Mouse (Mus musculus) CD4-positive helper T cell, adult 2 months (primary cell): Measurements from ENCODE around the gene Akap6.

Experiments
- DNase-seq: peaks from one replicate; pipeline ENCODE4 v3.0.0-alpha.2; 2012; ENCODE audit warnings: low read depth, missing footprints, low spot score

Gene Akap6

DNA sequence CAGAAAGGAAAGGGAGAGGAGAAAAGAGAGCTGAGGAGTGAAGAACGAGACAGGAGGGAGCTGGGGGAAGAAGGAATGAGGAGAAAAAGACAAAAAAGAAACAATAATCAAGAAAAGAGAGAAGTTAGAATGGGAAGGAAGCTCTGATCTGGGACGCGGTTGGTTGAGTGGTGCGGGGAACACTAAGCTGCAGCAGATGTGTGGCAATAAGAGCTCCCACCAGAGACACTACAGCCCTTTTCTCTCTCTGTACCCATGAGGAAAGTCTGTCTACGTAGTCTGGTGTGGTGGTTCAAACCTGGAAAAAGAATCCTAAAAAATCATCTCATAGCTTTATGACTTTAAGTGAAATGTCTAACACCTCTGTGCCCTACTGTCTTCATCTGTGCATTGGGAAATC lies 204.9 kb downstream of the Akap6 start:
- DNase-seq: no peak

DNA sequence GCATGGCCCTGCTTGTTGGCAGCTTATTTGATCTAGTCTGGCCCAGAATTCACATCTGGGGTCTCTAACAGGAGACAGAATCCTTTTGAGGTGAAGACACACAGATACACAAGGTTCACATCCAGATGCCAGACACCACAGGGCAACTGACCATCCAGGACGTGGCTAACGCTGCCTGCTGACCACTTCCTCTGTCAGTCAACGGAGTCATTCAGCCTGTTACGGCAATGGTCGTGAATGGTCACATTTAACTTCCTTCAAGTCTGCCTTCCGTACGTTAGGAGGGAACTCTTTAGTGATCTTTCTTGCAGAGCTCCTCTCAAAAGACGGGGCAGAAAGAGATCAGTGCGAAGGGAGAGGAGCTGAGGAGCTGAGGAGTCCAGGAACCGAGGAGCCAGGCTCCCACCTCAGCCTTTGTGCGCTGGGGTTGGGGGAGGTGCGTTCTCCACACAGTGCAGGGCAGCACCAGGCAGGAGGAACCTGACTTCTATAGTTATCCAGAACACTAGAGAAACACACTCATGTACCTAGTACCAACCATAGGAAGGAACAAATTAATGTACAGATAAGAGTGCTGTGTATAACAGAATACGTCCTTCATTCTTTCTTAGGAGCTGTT lies 209.4 kb downstream of the Akap6 start:
- no peak for DNase-seq

DNA sequence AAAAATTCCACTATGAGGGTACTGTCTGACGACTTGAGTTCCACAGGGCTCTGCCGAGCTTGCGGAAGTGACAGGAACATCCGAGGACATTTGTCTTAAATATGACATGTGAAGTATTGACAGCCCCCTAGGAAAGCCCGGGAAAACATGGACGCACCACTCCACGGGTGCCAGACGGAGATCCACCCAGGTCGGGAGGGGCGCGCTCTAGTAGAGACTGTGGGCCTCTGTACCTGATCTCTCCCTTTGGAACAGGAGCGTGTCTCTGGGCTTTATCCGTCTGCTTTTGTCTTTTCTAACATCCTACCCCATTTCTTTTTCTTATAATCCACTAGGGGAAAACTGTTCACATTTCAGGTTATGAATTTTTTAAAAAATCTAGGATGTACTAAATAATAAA lies 211.2 kb downstream of the Akap6 start:
- no peak for DNase-seq

DNA sequence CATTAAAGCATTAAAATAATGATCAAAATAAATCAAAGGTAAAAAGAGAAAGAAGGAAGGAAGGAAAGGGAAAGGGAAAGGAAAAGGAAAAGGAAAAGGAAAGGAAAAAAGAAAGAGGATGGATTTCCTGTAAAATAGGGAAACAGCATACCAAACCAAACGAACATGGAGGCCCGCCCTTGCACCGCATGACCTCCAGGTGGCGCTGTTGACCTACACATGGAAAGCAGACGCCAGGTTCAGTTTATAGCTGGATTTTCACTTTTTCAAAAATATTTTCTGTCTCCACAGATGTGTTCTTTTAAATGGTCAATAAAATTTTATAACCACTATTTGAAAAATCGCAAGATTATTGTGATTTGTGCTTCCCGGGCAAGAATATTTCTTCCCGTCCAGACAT lies 211.6 kb downstream of the Akap6 start:
- peak; percentile 37 for DNase-seq

DNA sequence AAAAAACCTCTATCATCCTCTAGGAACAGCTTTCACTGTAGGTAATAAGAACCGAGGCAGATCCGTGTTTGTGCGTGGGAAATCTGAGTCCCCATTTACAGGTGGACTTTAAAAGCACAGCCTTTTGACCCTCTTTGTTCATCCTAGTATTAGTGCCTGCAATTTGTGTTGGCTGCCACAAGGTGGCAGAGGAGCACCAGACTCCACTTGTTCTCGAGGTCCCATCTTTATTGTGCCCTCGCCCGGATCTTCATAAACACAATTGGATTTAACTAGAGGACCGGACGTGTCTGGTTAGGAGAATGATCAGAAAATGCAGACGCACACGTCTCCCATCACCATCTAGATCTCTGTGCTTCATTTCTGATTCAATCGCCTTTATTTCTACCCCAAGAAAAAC lies 219.8 kb downstream of the Akap6 start:
- peak; percentile 23 for DNase-seq

DNA sequence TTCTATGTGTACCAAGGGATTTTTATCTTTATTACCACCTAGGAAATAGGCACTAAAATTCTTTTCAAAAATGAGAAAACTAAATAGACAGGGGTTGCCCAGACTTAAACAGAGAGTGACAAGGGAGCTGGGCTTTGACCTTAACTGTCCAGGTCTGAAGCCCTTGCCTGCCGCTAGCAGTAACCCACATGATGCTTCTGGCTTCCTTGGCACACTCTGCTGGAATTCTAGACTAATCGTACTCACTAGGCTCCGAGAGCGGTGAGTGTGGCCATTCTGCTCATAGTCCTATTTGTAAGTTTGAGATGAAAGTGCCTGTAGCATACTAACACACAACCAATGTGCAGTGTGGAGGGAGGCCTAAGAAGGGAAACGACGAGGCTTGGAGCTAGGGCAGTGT lies 223.3 kb downstream of the Akap6 start:
- DNase-seq: no peak

DNA sequence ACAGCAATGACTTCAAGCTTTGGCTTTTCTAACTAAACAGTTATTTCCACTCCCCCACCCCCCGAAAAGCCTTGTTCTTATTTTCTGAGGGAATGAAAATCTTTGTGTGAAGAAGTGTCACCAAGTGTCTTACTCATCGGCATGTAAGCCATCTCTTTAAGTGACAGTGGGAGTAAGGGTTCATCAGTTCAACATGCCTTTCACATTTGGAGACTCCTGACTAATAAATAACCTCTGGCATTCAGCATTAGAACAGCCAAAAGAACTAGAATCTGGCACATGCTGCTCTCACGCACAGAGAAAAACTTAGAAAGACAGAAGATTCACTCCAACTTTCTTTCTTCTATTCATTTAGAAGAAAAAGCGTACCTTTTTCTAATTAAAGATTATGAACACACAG lies 226.3 kb downstream of the Akap6 start:
- no peak for DNase-seq

DNA sequence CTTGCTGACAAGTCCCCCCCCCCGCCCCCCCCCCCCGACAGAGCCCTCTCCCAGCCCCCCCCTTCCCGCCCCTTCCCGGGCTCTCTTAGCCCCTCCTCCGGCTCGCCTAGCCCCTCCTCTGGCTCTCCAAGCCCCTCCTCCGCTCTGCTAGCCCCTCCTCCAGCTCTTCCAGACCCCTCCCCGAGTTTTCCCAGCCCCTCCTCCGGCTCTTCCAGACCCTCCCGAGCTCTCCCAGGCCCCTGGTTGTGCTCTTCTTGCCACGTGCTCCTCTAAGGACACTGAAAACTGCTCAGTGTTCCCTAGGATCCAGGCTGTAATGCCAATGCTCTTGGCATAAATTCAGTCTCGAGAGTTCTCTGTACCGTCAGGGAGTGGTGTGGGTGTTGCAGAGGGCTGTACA lies 234.6 kb downstream of the Akap6 start:
- no peak for DNase-seq

DNA sequence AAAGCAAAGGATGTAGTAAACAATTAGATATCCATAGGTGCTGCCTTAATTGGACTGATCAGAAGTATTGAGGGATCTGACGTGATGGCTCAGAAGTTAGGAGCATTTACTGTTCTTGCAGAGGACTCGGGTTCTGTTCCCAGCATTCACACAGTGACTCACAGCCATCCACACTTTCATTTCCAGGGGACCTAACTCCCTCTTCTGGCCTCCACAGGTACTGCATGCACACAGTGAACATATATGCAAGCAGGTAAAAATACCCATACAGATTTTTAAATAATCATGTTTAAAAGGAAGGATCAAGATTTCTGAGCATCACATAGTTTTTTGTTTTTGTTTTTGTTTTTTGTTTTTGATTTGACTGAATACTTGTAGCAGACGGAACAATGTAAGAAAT lies 235.8 kb downstream of the Akap6 start:
- DNase-seq: no peak

DNA sequence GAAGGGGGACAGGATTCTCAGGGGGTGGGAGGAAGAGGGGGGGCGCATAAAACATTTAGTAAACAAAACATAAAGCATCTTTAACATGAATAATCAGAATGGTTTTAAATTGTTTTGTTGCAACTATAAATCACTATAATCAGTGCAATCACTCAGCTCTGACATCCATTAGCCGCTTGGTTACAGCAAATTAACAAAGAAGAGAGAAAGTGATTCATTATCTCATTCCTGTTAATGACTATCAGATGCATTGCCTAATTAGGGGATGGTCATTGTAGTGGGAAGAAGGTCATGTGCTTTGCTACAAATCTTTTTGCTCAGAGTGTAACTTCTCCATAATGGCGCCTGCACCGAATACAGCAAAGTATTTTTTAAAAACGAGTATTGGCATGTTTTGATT lies 239.6 kb downstream of the Akap6 start:
- DNase-seq: no peak

DNA sequence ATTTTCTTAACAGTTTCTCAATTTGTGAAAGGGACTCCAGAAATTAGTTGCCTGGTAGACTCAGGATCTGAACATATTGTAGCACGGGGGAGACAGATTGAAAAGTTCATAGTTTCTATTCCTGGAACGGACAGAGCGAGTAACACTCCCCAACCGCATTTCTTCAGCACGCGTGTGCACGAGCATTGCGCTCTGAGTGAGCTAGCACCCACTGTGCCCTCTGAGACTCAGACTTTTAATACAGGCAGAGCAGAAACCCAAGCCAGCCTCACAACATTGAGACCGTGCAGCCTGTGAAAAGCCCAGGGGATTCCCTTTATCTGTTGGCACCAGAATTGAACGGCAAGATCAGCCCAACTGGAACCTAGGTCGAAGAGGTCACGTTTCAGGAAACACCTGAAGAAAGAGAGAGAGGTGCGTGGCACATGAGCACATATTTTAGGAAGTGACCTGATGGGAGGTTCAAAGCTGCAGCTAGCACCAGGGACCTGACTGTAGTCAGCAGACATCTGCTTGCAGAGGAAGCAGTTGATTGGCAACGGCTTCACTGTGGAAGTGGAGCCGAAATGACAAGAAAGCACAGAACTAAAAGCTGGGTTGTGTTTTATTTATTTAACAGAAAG lies 240.3 kb downstream of the Akap6 start:
- no peak for DNase-seq

DNA sequence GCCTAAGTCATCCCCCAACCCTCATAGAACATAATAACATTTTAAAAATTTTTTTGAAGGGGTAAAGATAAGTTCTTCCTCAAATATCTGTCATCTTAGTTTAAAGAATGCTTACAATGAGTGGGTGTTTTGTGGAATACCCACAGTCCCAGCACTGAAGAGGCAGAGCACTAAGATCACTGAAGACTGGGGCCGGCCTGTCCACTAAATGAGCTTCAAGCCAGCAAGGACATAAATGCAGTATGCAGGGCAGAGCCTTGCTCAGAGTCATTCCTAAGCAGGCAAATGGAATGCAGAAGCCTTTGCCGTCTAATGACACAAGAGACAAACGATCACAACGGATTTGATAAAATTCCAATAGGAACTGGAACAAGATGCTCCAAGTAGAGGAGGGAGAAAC lies 242.8 kb downstream of the Akap6 start:
- no peak for DNase-seq

DNA sequence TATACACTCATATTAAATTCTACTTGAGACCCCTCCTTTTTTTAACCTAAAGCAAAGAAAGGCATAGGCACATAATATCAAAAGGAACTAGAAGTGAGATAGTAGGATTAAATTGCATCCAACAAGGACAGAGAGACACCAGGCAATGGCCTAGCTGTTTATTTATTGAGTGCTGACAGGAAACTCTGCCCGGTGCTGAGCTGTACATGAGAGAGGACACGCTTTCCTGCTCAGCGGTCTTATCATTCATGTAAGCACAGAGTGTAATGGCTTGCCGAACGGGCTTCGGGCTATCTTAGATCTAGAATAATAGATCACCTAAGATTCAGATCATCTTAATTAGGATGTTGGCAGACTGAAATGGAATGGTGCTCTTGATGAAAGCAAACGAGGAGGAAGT lies 245.1 kb downstream of the Akap6 start:
- DNase-seq: no peak

DNA sequence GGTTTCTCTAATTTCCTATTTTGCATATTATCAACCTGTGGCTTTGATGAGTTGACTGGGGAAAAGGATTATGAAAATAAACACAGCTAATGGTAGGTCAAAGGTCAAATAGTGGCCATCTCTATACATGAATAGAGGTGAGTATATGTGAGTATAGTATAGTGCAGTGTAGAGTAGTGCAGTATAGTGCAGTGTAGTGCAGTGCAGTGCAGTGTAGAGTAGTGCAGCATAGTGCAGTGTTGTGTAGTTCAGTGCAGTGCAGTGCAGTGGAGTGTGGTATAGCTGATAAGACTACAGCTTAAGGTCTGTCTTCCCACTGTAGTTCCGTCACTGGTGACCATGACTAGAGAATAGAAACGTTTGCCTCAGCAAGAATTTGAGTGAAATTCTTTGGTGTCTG lies 245.8 kb downstream of the Akap6 start:
- no peak for DNase-seq

DNA sequence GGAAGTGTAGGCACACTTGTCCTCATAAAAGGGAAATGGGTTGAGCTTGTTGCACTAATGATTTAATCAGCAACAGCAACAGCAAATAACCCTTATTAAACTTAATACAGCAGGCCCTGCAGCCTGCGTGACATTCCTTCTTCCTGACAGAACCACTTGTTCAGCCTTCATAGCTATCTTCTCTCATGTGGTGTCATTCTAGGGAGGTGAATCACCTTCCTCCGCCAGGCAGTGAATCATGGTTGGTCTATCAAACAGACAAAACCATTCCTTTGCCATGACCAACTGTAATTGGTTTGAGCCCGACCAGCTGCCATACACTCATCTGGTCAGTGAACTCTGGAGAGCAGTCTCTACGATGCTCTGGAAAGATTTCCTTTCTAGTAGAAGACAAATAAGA lies 251.5 kb downstream of the Akap6 start:
- no peak for DNase-seq

DNA sequence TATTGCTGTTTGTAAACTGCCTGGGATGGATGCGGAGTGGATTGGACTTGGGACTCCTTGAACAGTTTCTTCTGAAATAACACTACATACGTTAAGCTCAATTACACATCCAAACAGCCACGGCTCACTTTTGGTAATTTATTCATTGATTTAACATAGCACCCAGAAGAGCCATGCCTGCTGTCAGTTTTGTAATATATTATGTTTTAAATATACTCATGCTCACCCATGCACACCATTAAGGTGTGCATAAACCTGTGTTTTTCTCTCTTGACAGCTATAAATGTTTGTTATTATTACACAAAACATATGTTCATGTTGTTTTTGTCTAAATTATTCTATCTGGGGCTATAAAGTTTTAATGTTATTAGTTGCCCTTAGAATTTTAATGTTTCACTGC lies 258.4 kb downstream of the Akap6 start:
- no peak for DNase-seq

DNA sequence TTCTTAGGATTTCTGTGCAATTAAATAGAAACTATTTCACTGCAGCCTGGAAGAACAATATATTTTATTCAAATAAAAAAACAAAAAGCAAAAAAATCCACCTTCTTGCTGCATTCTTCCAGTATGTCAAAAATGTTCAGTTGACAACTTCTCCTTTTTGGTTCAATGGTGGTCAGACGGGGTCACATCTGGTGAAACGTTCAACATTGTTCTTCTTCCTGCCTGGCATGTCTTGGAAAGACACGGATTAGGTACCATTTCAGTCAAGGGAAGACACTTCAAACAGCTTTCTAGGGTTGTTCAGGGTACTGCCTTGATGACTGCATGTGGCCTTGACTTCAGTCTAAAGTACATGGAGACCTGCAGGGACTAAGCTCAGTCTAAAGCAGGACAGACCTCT lies 258.8 kb downstream of the Akap6 start:
- DNase-seq: no peak

DNA sequence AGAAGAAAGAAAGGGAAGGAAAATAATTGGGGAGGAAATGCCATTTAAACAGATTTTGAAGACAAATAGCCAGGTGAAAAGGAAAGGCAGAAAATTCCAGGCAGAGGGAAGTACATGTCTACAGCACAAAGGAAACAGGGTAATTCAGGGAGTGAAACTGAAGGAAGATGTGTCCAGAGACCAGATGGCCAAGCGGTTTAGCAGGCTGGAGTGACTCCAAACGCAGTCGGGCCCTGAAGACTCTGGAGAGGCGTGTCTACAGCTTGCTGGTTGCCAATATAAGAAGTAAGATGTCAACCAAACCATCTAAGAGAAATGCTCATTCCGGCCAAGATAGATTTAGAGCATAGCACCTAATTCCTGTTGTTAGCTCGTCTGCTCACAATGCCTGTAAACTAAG lies 292.6 kb downstream of the Akap6 start:
- no peak for DNase-seq

DNA sequence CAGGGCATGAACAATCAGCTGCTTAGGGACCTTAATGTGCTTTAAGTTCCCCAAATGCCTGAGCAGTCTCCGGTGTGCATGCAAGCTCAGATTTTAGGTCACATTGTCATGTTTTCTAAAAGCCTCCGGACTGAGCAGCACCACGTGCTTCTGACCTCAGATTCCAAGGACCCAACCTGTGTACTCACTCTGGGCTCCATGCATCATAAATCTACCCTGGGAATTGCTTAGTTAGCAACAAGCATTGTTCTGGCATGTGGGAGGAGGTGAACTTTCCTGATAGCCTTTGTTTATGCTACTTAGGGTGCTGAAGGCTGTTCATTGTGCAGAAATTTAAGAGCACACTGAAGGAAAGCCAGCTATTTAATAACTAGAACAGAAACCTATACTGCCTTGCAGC lies 313.2 kb downstream of the Akap6 start:
- no peak for DNase-seq

DNA sequence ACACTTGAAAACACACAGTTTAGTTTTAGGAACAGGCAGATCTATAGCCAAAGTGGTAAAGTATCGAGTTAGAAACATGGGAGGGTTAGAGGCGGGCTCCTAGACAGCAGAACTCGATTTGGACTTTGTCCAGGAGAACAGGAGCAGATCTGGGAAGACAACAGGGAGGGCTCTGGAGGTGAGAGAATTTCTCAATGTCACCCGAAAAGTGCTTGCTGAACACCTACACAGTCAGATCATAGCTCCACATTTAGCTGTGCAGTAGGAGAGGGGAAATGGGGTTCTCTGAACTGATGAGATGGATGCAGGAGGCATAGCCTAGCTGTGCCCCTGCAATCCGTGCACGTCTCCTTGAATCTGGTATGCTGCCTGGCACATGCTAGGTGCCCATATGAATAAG lies 315.4 kb downstream of the Akap6 start:
- no peak for DNase-seq

DNA sequence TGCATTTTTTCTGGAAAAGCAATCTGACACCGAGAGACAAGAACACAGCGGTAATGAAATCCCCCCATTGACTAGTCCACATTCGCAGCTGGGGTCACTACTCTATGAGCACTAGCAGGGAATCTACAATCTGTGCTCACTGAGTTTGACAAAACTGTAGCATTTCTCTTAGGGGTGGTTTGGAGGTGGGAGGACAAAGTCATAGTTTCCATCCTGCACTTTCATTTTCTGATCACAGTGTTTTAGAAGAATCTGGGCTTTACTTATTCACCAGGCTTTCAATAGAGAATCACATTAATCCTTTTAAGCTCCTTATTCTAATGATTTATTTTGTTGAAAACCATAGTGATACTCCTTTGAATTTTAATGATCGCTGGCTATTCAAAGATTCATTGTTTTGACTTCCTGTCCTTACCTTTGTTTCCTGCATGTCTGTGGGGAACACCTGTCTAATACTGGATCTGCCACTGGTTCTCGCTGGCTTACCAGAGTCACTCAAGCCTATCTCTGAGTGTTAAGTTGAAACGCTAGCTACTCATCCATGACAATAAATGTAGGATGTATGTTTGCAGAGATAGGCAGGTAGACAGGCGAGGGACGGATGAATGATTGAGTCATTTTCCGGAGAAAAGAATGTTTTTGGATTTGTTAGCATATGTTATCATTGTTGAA lies 325.5 kb downstream of the Akap6 start:
- DNase-seq: peak; percentile 8

DNA sequence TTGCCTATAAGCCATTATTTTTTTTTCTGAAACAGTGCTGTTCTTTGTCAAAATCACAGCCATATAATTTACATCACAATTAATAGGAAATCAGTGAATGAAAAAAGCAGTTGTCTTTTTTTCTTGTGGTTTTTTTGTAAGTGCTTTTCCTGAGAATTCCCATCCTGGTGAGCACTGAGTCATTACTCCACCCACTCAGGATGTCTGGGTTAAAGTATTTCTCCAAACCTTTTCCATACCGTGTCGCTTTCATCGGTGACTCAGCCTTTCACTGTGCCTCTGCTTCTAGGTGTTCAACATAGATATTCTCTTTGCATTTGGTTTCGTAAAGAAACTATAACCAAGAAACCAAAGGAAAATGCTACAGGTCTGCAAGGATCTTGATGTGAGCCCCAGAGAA lies 328.1 kb downstream of the Akap6 start:
- no peak for DNase-seq

DNA sequence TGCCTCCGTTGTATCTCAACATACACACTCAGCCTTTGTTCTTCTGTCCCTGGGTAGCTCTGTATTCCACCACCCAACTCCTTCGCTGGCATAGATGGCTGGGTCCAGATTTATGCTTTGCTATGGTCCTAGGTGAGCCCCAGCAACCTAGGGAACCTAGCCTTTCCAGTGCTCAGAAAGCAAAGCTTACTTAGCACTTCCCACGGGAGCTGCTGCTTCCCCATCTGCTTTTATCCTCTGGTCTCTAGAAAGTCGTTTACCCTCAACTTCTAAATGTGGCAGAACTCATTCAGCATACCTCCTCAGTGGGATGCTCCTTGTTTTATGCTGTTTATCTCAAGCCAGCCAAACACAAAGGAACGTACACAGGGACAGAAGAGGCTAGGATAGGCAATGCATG lies 329.7 kb downstream of the Akap6 start:
- no peak for DNase-seq
